9 mouse cellular contexts compared by ENCODE assay signal in genomic region chr5:137630602-137631001, GRCm38 (mm10). TPM values are rescaled to one million over a fixed set of nuclear protein-coding genes. Genes with fewer than 3 reads are reported as not detected.
A peak's percentile ranks its signal among the peaks of the same experiment; 100 is the strongest.
DNase-seq lines count a peak whose midpoint lies in the region; ATAC-seq and TF ChIP-seq lines count a peak whose summit lies in the region.
"Had no signal": no experiment of that assay in that cellular context is flagged by ENCODE, and none has a peak within 500 bp of the region (broad histone marks: within the 10 kb centered on the region; RNA-seq: fewer than 3 reads in every experiment).

No protein-coding gene starts in this region.

- peak overlapping the region; percentile 95 for H3K27ac ChIP-seq in ES-E14 (ENCODE audit: insufficient read depth, low read depth, low read length, poor library complexity, severe bottlenecking)

- H3K4me3 ChIP-seq in ES-E14 (ENCODE audit: insufficient read depth in 1 of 2, low read depth in 1 of 2, low read length in 2 of 2, poor library complexity in 1 of 2, severe bottlenecking in 1 of 2): peak overlapping the region; percentile 97 to 99

- no peak for ATAC-seq in frontal cortex, adult (ENCODE audit: low TSS enrichment)

- no peaks in the 10 kb centered on the region for H3K9me3 ChIP-seq in ES-E14 (ENCODE audit: control insufficient read depth, insufficient read depth, low read depth, low read length)

- peaks cover 2 to 24% of the 10 kb centered on the region in 2 experiments; a peak in 2 of 4 replicates for H3K4me1 ChIP-seq in ES-E14 (ENCODE audit: control insufficient read depth in 2 of 2, insufficient read depth in 2 of 2, low read length in 2 of 2, poor library complexity in 1 of 2)

- DNase-seq in A20 (ENCODE audit: low read depth, low spot score) (peak; percentile 57), ES-E14 (ENCODE audit: low read depth, low spot score) (no peak)
- DNase-seq in heart, adult 8-10 months (ENCODE audit: low spot score): peak; percentile 73
- peak; percentile 45 to 72 for DNase-seq in kidney, adult 8-10 months
- peak; percentile 81 for DNase-seq in lung, postnatal 10 days
- no peak for DNase-seq in layer of hippocampus, postnatal 14 days (ENCODE audit: low spot score in 2 of 2)
- no peak for DNase-seq in right cerebral cortex, postnatal 10 days (ENCODE audit: low spot score in 2 of 2)

- H3K36me3 ChIP-seq in ES-E14 (ENCODE audit: control insufficient read depth, insufficient read depth, low read length, poor library complexity, severe bottlenecking): peaks cover 12% of the 10 kb centered on the region

- in situ Hi-C loops in ES-E14 (cut with MboI; ENCODE audit: low sequenced_read_pairs in 2 of 2, unreplicated experiment in 2 of 2): no loop called here

- peak overlapping the region; percentile 95 for H3K9ac ChIP-seq in ES-E14 (ENCODE audit: insufficient read depth, low read depth, low read length, poor library complexity, severe bottlenecking)

TF ChIP-seq in ES-E14, 5 proteins besides CTCF, POLR2A, EP300 and RAD21:
- TF ChIP-seq HCFC1 (IDR thresholded peaks at IDR 0.05; ENCODE audit: borderline replicate concordance, insufficient read depth, low read length) (no peak; the same call in 1 of the 2 replicates), ZC3H11A (IDR thresholded peaks at IDR 0.05; ENCODE audit: borderline replicate concordance, low read depth, low read length) (no peak), MAFK (IDR thresholded peaks at IDR 0.05; ENCODE audit: insufficient read depth, low read depth, low read length) (no peak), CHD2 (IDR thresholded peaks at IDR 0.05; ENCODE audit: low read depth, low read length) (no peak), ZNF384 (IDR thresholded peaks at IDR 0.05; ENCODE audit: low read depth, low read length) (no peak)

RNA-seq across cellular contexts. Expression of gene Gm20605, which starts 1.6 kb away (rescaled TPM):
- 7.8 and 13.6 TPM in 2 replicates for total RNA-seq in ES-E14 (2012; rRNA removed)
- total RNA-seq in heart, adult 8-10 months (2022): 1 to 10 TPM; 2.3 to 4.2 (median 2.7) TPM
- total RNA-seq in layer of hippocampus, postnatal 14 days (2021): 10 to 100 TPM; 11.0 to 14.7 TPM

RNA-seq across cellular contexts. Expression of gene Lrch4, which starts 1.7 kb away (rescaled TPM):
- total RNA-seq in ES-E14 (2012; rRNA removed): 12.7 and 23.0 TPM in 2 replicates
- 10 to 100 TPM; 13.1 to 17.8 (median 17.1) TPM for total RNA-seq in heart, adult 8-10 months (2022)
- 10 to 100 TPM; 14.7 to 19.5 TPM for total RNA-seq in layer of hippocampus, postnatal 14 days (2021)

RNA-seq across cellular contexts. Expression of gene Fbxo24, which starts 1.8 kb away (rescaled TPM):
- total RNA-seq in ES-E14 (2012; rRNA removed): 1.1 and 2.2 TPM in 2 replicates
- total RNA-seq in heart, adult 8-10 months (2022): under 1 TPM; 0.19 to 0.29 (median 0.23) TPM
- total RNA-seq in layer of hippocampus, postnatal 14 days (2021): under 1 TPM; 0.17 to 0.37 TPM
- total RNA-seq: hematopoietic stem cell, adult 5-6 weeks had no signal

RNA-seq across cellular contexts. Expression of gene Sap25, which starts 10.5 kb away (rescaled TPM):
- total RNA-seq in ES-E14 (2012; rRNA removed): 12.0 and 24.0 TPM in 2 replicates
- 1 to 10 TPM; 1.6 to 4.0 (median 2.8) TPM for total RNA-seq in heart, adult 8-10 months (2022)
- total RNA-seq in layer of hippocampus, postnatal 14 days (2021): 1 to 10 TPM; 6.3 to 6.6 TPM

RNA-seq across cellular contexts. Expression of gene Irs3, which starts 14.9 kb away (rescaled TPM):
- total RNA-seq in ES-E14 (2012; rRNA removed): 0.85 and 1.5 TPM in 2 replicates
- under 1 TPM; 0.30 to 0.94 (median 0.56) TPM for total RNA-seq in heart, adult 8-10 months (2022)
- total RNA-seq in layer of hippocampus, postnatal 14 days (2021): not detected
- total RNA-seq: hematopoietic stem cell, adult 5-6 weeks had no signal

Comparison
In these comparisons a context has a peak if more than half of its experiments do, and no peak if none do; other contexts are left out.
1. DNase-seq: peak in A20 (single experiment), heart, adult 8-10 months (single experiment), kidney, adult 8-10 months (2 of 2) and lung, postnatal 10 days (single experiment); none in ES-E14 (single experiment), layer of hippocampus, postnatal 14 days (0 of 2) and right cerebral cortex, postnatal 10 days (0 of 2).